Mouse (Mus musculus): ENCODE measurements at regions not wholly inside any gene's neighbourhood (a gene's known extent, or its start where the extent isn't known, plus 50 kb on each side); places are given as distances from the start of the nearest gene placed in this dataset.

GRCm38 (mm10) chr11:19747973-19748559 is 176.1 kb upstream of the Spred2 start:
- DNase-seq (ENCODE audit: low spot score): no peak

- no peak for DNase-seq (ENCODE audit: low spot score)
Observed at GRCm38 (mm10) chr11:19758892-19759291, 165.3 kb upstream of the Spred2 start.

- peak; percentile 22 for DNase-seq (ENCODE audit: low spot score)
Observed at GRCm38 (mm10) chr11:19760861-19761693, 163.1 kb upstream of the Spred2 start.

GRCm38 (mm10) chr11:19761694-19761976 is 162.5 kb upstream of the Spred2 start:
- DNase-seq (ENCODE audit: low spot score): no peak

GRCm38 (mm10) chr11:19767316-19767715 is 156.9 kb upstream of the Spred2 start:
- no peak for DNase-seq (ENCODE audit: low spot score)

- no peak for DNase-seq (ENCODE audit: low spot score)
Observed at GRCm38 (mm10) chr11:19767871-19768270, 156.3 kb upstream of the Spred2 start.

GRCm38 (mm10) chr11:19768962-19769361 is 155.2 kb upstream of the Spred2 start:
- no peak for DNase-seq (ENCODE audit: low spot score)

- no peak for DNase-seq (ENCODE audit: low spot score)
Observed at GRCm38 (mm10) chr11:19774010-19774409, 150.2 kb upstream of the Spred2 start.

- no peak for DNase-seq (ENCODE audit: low spot score)
Observed at GRCm38 (mm10) chr11:19775741-19776140, 148.4 kb upstream of the Spred2 start.

GRCm38 (mm10) chr11:19776473-19777200 is 147.5 kb upstream of the Spred2 start:
- no peak for DNase-seq (ENCODE audit: low spot score)

GRCm38 (mm10) chr11:19778191-19778590 is 146.0 kb upstream of the Spred2 start:
- DNase-seq (ENCODE audit: low spot score): no peak

GRCm38 (mm10) chr11:19785110-19785509 is 139.1 kb upstream of the Spred2 start:
- DNase-seq (ENCODE audit: low spot score): no peak

- DNase-seq (ENCODE audit: low spot score): no peak
Observed at GRCm38 (mm10) chr11:19796950-19797670, 127.1 kb upstream of the Spred2 start.

GRCm38 (mm10) chr11:19809359-19809758 is 114.8 kb upstream of the Spred2 start:
- no peak for DNase-seq (ENCODE audit: low spot score)

GRCm38 (mm10) chr11:19811271-19811991 is 112.7 kb upstream of the Spred2 start:
- no peak for DNase-seq (ENCODE audit: low spot score)

- DNase-seq (ENCODE audit: low spot score): no peak
Observed at GRCm38 (mm10) chr11:19811992-19812690, 112.0 kb upstream of the Spred2 start.

- DNase-seq (ENCODE audit: low spot score): no peak
Observed at GRCm38 (mm10) chr11:19813549-19813948, 110.6 kb upstream of the Spred2 start.

GRCm38 (mm10) chr11:19822991-19823390 is 101.2 kb upstream of the Spred2 start:
- DNase-seq (ENCODE audit: low spot score): no peak

- peak; percentile 76 for DNase-seq (ENCODE audit: low spot score)
Observed at GRCm38 (mm10) chr11:19823461-19823895, 100.7 kb upstream of the Spred2 start.

GRCm38 (mm10) chr11:19826481-19827185 is 97.5 kb upstream of the Spred2 start:
- no peak for DNase-seq (ENCODE audit: low spot score)
